Mouse (Mus musculus) CH12.LX (cell line): ENCODE measurements around the gene Gmnn.

Source experiments
- CTCF ChIP-seq, 2 experiments: IDR thresholded peaks in 1 of 2; conservative IDR thresholded peaks in 1 of 2; 2 replicates each; pipeline ENCODE4 v1.5.1; 2011 to 2012; ENCODE audit warnings: low read depth in 2 of 2, low read length in 2 of 2, improper control_type of control experiment in 1 of 2, inconsistent platforms in 1 of 2, mild to moderate bottlenecking in 1 of 2, moderate library complexity in 1 of 2
- HCFC1 ChIP-seq: IDR thresholded peaks from 2 replicates; pipeline ENCODE4 v1.6.1; 2012; ENCODE audit warnings: low read depth, mild to moderate bottlenecking, inconsistent platforms, low read length, improper control_type of control experiment
- IRF4 ChIP-seq: IDR thresholded peaks from 2 replicates; pipeline ENCODE4 v1.6.1; 2014; ENCODE audit warnings: low read depth, mild to moderate bottlenecking, inconsistent platforms, low read length, improper control_type of control experiment
- POLR2A ChIP-seq: IDR thresholded peaks from 2 replicates; pipeline ENCODE4 v1.6.1; 2011; ENCODE audit warnings: low read depth, mild to moderate bottlenecking, improper control_type of control experiment, low read length

- no peak for TF ChIP-seq CTCF (conservative IDR thresholded peaks at IDR 0.05 in 1 of 2, IDR thresholded peaks at IDR 0.05 in 1 of 2; ENCODE audit: low read depth in 2 of 2, low read length in 2 of 2)
- no peak for TF ChIP-seq POLR2A
- TF ChIP-seq IRF4, result no peak
- TF ChIP-seq HCFC1, result no peak
Measured at GRCm38 (mm10) chr13:24778026-24778425, 16.3 kb upstream of the Gmnn start.
